ENCODE assay signal across 8 mouse cellular contexts in the genomic region with DNA sequence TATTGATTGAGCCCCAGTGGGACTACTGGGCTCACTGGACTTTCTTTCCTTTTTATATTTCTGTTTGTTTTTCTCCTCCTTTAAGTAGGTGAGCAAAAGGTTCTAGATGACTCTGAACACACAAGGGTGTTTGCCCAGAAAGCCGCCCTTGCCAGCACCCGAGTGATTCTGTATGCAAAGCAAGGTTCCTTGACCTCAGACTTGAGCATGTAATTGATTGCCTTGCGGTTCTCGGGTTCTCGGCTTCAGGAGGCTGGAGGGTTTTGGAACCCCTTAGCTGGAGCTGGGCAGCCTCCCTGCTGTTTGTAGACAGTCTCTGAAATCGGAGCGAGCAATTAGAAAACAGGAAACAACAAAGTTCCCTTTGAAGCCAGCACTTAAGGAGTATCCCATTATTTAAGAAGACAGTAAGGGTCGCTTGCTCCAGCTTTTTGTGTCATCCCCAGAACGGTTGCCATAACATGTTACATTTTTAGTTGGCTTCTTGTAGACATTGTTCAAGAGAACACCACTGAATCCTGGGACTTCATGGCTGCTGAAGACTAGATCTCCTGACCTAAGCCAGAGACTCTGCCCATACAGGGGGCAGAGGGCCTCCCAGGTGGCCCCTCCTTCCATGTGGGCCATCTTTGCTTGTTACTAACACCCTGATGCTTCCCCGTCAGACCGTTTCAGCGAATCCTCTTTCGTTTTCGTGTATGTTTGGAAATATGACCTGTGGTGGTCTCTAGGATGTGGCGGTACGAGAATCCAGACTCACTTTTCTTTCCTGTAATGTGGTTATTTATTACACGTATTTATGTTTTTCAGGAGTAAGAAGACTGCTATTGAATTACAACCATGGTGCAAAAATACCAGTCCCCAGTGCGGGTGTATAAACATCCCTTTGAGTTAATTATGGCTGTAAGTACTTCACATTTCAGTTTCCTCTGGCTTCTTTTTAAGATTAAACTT. TPM values are rescaled to one million over a fixed set of nuclear protein-coding genes. Genes with fewer than 3 reads are reported as not detected.
DNase-seq lines count a peak whose midpoint lies in the region; ATAC-seq lines count a peak whose summit lies in the region.

No protein-coding gene starts in this region.

- ATAC-seq in heart, embryonic 15.5 days (replicated peaks; ENCODE audit: insufficient number of reproducible peaks, insufficient read depth, low FRiP score, low read depth), result no peak
- no peak for ATAC-seq in intestine, embryonic 15.5 days
- no peak for ATAC-seq in midbrain, embryonic 15.5 days (replicated peaks)

- peak overlapping the region; percentile 79 for H3K4me2 ChIP-seq in heart, embryonic 15.5 days
- H3K4me2 ChIP-seq in intestine, embryonic 15.5 days (replicated peaks), result peak overlapping the region; percentile 81
- H3K4me2 ChIP-seq in midbrain, embryonic 15.5 days, result peak overlapping the region; percentile 70

- DNase-seq in heart, adult 18-20 months, result no peak
- DNase-seq in cerebellum, postnatal 25 days, result peak; percentile 50 to 54
- no peak for DNase-seq in spleen, postnatal 14 days (ENCODE audit: low spot score in 2 of 2)
- no peak for DNase-seq in natural killer cell, adult 2 months (ENCODE audit: low spot score in 2 of 2)
- no peak for DNase-seq in spleen, adult 18-20 months

- peak overlapping the region; percentile 79 for H3K4me3 ChIP-seq in heart, embryonic 15.5 days
- peak overlapping the region; percentile 75 for H3K4me3 ChIP-seq in intestine, embryonic 15.5 days (replicated peaks)
- H3K4me3 ChIP-seq in midbrain, embryonic 15.5 days, result peak overlapping the region; percentile 64

- peak overlapping the region; percentile 87 for H3K27ac ChIP-seq in heart, embryonic 15.5 days
- H3K27ac ChIP-seq in intestine, embryonic 15.5 days, result peak overlapping the region; percentile 80
- no peak overlapping the region for H3K27ac ChIP-seq in midbrain, embryonic 15.5 days

- H3K9me3 ChIP-seq in heart, embryonic 15.5 days (replicated peaks), result no peaks in the 10 kb centered on the region
- H3K9me3 ChIP-seq in intestine, embryonic 15.5 days, result no peaks in the 10 kb centered on the region
- no peaks in the 10 kb centered on the region for H3K9me3 ChIP-seq in midbrain, embryonic 15.5 days

- no peaks in the 10 kb centered on the region for H3K27me3 ChIP-seq in heart, embryonic 15.5 days
- H3K27me3 ChIP-seq in intestine, embryonic 15.5 days (replicated peaks), result peaks cover 9% of the 10 kb centered on the region
- no peaks in the 10 kb centered on the region for H3K27me3 ChIP-seq in midbrain, embryonic 15.5 days (replicated peaks)

- peak overlapping the region; percentile 87 for H3K9ac ChIP-seq in heart, embryonic 15.5 days
- H3K9ac ChIP-seq in intestine, embryonic 15.5 days, result peak overlapping the region; percentile 88; the same call in 1 of the 2 replicates
- H3K9ac ChIP-seq in midbrain, embryonic 15.5 days, result peak overlapping the region; percentile 9; the same call in 1 of the 2 replicates

- peaks cover 67% of the 10 kb centered on the region for H3K4me1 ChIP-seq in heart, embryonic 15.5 days (replicated peaks)
- H3K4me1 ChIP-seq in intestine, embryonic 15.5 days (replicated peaks), result peaks cover 32% of the 10 kb centered on the region
- peaks cover 63% of the 10 kb centered on the region for H3K4me1 ChIP-seq in midbrain, embryonic 15.5 days

- WGBS in heart, embryonic 15.5 days, result 54% methylated on average over 18 of the region's 18 CpGs
- WGBS in intestine, embryonic 15.5 days, result 32% methylated on average over 18 of the region's 18 CpGs
- WGBS in midbrain, embryonic 15.5 days, result 60% methylated on average over 18 of the region's 18 CpGs

- peaks cover 3% of the 10 kb centered on the region; the same call in 1 of the 2 replicates for H3K36me3 ChIP-seq in heart, embryonic 15.5 days
- no peaks in the 10 kb centered on the region for H3K36me3 ChIP-seq in intestine, embryonic 15.5 days
- peaks cover 3% of the 10 kb centered on the region; the same call in 1 of the 2 replicates for H3K36me3 ChIP-seq in midbrain, embryonic 15.5 days (replicated peaks)

RNA-seq across cellular contexts. Expression of gene Sec14l1, which starts 1.7 kb away (rescaled TPM):
- polyA plus RNA-seq in heart, embryonic 15.5 days (2015; fragmentation: Nextera tagmentation; extraction: Ambion mirVana), result 42.1 and 48.8 TPM in 2 replicates
- total RNA-seq in heart, adult 18-20 months (2021), result 10 to 100 TPM; 86.8 to 98.2 TPM
- polyA plus RNA-seq in intestine, embryonic 15.5 days (2015; fragmentation: Nextera tagmentation; extraction: Ambion mirVana), result 30.4 and 30.7 TPM in 2 replicates
- 62.8 and 63.9 TPM in 2 replicates for polyA plus RNA-seq in midbrain, embryonic 15.5 days (2015; fragmentation: Nextera tagmentation; extraction: Ambion mirVana)

Comparison
In these comparisons a context has a peak if more than half of its experiments do, and no peak if none do; other contexts are left out.
1. H3K9ac ChIP-seq: peak in every context shown above with its lines; median percentile 88 in intestine, embryonic 15.5 days; 87 in heart, embryonic 15.5 days; 9 in midbrain, embryonic 15.5 days.
2. DNase-seq: peak in cerebellum, postnatal 25 days (2 of 2); none in heart, adult 18-20 months (0 of 2), spleen, postnatal 14 days (0 of 2), natural killer cell, adult 2 months (0 of 2) and spleen, adult 18-20 months (0 of 2).
3. Peak in every context shown above with its lines, with median percentiles within 50 percentile points of each other: H3K4me2 ChIP-seq and H3K4me3 ChIP-seq.